Mouse (Mus musculus): ENCODE results near the gene Sult6b1.
A peak's percentile ranks its signal among the peaks of the same experiment; 100 is the strongest.

Gene Sult6b1

DNA sequence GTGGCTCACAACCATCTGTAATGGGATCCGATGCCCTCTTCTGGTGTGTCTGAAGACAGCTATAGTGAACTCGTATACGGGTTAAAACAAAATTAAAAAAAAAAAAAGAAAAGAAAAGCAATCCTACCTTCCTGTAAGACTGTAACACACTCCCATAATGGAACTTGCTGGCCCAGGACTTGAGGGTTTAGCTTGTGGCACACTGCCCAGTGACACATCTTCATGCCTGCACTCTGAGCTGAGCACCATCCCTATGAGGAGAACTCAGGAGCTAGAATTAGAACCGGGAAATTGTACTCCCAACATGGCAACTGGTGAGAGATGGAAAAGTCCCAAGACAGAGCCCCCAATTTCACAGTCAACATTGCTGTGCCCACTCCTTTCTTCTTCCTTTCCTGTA, 23.5 kb downstream of the Sult6b1 start:
- DNase-seq, result no peak

DNA sequence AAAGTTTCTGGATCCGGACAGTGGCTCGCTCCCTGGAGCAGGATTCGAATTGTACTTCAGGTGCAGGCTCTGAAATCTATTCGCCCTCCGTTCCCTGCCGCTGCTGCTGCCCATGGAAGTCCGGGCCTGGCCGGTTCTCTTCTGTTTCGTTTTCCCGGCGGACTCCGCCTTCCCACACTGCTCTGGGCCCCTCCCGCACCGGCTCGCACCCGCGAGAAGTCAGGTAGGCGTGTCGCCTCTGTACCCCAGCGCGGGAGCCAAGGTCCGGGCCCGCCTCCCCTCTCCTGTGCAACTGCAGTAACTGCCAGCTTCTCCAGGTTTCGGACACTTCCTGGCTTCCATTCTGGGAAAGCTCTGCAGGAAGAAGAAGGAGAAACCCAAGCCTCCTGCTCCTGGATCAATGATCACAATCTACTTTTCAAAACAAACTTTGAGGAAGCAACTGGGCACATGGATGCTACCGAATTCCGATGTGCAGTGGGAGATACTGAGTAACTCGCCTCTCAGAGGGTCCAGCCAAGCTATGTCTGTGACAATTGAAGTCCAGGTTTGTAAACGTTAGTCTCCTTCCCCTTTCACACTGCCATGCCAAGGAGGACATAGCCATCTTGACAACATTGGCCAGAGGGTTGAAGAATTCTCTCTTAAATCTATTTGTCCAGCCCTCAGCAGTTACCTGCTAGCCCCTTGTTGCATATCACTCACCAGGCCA, 24.2 kb downstream of the Sult6b1 start, which contains the start of gene Eif2ak2:
TSS of gene Eif2ak2 (minus strand) at position 173 of the 712 bp plus-strand sequence.
- DNase-seq, result peak; percentile 50

GRCm38 (mm10) chr17:78881878-78882304, 24.9 kb downstream of the Sult6b1 start:
- no peak for DNase-seq

DNA sequence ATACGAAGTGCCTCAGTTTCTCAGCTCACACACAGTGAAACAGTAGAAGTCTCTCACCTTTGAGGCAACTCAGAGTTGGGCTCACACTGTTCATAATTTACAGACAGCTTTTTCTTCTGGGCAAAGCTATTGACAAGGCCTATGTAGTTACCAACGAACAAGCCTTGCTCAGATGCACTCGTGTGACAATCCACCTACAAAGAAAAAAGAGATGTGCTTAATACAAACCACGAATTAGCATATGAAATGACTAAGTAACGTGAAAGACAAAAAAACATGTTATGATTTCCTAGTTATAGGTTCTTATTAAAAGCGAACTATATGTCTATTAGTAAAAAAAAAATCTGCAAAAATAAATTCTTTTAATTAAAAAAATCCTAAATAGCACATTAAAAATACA, 32.9 kb downstream of the Sult6b1 start:
- DNase-seq, result no peak

DNA sequence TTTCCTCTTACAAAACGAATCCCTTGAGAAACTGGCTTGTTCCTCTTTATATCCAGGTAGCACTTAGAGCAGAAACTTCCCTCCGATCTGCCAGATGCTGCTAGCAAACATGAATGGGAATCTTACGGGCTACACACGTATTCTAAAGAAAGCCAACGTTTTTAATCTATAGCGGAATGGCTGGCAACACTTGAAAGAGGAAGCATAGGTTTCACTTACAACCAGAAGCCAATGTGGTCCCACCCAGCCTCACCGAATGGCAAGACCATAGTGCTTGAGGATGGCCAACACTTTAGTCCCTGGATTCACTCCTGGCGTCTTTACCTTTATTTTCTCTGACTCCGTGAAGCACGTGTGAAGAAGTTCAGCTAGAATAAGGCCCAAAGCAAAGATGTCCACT, 50.5 kb downstream of the Sult6b1 start:
- no peak for DNase-seq

- no peak for DNase-seq
Observed at GRCm38 (mm10) chr17:78842271-78842928, 64.4 kb downstream of the Sult6b1 start.

DNA sequence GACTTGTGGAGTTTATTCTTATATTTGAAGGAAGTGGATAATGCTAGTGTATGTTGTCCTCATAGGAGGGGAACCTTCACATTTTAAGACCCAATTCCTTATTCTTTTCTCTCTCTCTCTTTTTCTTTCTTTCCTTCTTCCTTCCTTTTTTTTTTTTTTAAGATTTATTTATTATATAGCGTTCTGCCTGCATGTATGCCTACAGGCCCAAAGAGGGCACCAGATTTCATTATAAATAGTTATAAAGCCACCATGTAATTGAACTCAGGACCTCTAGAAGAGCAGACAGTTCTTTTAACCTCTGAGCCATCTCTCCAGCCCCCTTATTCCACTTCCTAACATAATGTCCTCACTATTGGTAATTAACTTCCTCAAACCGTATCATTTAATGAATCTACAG, 70.7 kb downstream of the Sult6b1 start:
- DNase-seq, result no peak

- peak; percentile 98 for DNase-seq
Observed at GRCm38 (mm10) chr17:78834856-78835835, 71.6 kb downstream of the Sult6b1 start, which contains the start of the genes Heatr5b and Gpatch11. Heatr5b (minus strand) TSS chr17:78835364. Gpatch11 (plus strand) TSS chr17:78835567.
